Mouse (Mus musculus): ENCODE data around the gene Nodal.

GRCm38 (mm10) chr10:61431375-61431774 lies 13.6 kb downstream of the Nodal start:
- TF ChIP-seq CTCF (IDR thresholded peaks at IDR 0.05; ENCODE audit: extremely low read depth, insufficient read depth, insufficient read length, insufficient replicate concordance) = no peak
- TF ChIP-seq POLR2A (IDR thresholded peaks at IDR 0.05; ENCODE audit: low read depth, low read length) = no peak
